Mouse (Mus musculus): ENCODE results near the gene Plcd1.

Gene Plcd1

DNA sequence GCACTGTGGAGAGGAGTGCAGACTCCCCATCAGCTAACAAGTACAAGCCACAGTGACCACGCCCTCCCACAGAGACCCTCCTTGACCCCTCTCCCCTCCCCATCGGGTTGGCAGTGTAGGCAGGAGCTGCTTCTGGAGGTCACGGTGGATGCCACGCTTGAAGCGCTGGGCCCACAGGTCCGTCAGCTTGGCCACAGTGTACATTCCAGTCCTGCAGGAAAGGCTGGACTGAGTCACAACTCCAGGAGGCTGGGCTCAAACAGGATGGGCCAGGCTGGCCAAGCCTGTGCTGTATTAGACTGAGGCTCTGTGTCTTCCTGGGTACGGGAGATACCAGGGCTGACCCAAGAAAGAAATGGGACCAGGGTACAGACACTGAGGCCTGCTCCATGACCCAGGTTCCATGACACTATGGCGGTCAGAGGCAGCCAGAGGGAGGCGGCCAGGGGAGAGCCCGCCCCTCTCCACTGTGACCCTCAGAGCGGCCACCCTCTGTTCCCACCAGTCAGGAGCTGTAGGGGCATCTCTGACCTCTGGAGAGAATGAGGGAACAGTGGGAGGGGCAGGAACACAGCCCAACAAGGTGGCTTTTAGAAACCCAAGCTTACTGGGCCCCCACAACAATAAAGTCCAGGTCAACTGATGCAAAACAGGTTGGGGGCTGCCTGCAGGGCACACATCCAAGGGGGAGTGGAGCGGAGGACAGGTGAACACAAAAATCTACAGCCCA, 1.6 kb downstream of the Plcd1 start:
- in situ Hi-C loops (cut with MboI; ENCODE audit: low sequenced_read_pairs), result no loop called here

DNA sequence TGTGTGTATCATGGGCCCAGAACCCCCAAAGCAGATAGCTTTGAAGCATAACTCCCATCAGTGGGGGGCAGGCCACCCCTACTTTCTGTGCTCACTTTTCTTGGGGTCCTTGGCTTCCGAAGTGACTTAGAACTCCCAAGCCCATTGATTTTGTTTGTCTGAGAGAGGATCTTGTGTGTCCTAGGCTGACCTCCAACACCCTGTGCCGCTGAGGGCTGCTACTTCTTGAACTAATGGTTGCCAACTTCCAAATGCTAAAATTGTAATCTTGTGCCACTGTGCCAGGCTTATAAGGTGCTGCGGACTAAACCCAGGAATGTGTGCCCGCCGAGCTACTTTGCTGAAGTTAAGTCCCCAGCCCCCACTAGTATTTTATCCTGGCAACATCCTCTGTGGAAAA, 2.8 kb downstream of the Plcd1 start:
- in situ Hi-C loops (cut with MboI; ENCODE audit: low sequenced_read_pairs), result no loop called here

DNA sequence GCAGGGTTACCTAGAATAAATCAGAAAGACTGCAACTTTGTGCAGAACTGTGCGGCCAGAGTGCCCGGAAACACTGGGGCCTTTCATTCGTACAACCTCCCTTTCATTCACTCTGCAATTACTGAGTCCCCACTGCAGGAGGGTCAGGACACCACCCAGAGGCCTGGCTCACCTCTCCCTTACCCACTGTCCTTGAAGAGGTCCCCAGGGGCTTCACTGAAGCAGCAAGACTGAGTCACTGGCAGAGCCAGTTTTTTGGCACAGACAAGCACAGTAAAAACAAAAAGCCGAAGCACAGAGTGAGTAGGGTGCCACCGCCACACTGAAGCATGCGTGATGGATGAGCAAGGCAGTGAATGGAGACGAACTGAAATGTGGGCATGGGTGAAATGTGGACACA, 3.9 kb downstream of the Plcd1 start:
- in situ Hi-C loops (cut with MboI; ENCODE audit: low sequenced_read_pairs), result no loop called here

DNA sequence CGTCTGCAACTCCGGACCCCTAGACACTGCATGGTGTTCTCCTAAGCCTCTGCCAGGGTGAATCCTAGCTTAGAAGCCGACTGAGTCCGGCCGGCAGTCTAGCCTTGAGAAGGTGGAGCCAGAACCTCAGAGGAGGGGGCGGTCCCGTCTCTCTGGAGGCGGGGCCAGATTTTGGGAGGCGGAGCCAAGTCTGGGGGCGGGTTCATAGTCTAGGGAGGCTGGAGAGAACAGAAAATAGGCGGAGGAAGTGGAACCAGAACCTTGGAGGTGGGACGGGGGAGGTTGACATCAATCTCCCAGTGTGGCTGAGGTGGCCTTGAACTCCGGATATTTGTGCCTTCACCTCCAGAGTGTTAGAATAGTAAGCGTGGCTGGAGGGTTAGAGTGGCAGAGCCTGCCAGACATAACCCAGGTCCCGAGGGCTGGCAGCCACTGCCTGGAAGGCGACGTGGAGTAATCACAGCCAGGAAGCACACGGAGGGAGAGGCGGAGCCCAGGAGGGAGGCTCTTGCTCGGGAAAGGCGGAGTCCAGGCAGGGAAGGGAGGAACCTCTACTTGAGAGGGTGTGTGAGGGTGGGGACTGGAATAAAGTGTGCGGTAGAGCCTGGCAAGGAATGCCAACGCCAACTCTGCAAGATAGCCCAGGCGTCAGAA, 5.0 kb downstream of the Plcd1 start:
- in situ Hi-C loops (cut with MboI; ENCODE audit: low sequenced_read_pairs), result no loop called here

DNA sequence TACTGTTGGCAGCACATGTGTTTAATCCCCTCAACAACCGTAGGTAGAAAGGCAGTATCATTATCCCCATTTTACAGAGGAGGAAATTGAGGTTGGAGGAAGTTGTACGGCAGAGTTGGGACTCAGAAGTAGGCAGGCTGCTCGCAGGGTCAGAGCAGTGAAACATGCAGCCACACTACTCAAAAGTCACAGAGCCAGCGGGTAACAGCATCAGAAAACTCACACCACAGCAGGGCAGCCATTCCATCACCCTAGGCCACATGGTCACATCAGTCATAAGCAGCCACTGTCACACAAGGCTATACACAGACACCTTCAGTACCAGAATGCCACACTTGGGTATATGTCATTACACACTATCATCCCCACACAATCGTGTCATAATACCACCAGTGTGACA, 6.0 kb downstream of the Plcd1 start:
- in situ Hi-C loops (cut with MboI; ENCODE audit: low sequenced_read_pairs), result no loop called here

DNA sequence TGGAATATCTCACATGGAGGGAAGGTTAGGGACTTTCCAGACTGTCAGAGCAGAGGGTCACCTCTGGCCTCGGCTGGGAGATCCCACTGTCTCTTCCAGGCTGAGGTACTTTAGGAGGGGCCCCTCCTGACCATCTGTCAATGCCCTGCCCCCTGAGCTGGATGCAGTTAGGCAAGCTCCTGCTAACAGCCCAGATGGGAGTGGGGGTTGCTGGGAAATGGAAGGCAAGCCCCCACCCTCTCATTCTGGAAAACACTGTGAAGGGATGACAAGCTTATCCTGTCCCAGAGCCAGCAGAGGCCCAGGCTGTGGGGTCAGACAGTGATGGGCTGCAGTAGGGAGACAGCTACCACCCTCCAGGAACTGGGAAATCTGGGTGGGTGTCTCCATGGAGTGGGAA, 6.9 kb downstream of the Plcd1 start:
- in situ Hi-C loops (cut with MboI; ENCODE audit: low sequenced_read_pairs), result no loop called here

DNA sequence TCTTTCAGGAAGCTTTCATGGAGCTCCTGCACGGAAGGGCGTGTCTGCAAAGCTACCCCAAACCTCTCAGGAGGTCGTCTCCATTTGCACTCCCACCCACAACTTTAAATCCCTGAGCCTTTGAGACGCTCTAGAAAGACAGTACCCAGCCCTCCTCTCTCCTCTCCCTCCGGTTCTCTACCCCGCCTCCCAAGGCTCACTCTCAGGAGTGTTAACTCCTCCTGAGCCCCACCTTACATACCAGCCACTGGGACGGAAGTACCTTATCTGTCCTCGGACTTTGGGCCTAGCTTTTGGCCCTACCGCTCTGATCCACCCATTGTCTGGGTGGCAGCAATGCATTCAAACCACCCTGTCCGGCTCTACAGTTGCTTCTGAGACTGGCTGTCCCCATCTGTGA, 9.3 kb downstream of the Plcd1 start:
- in situ Hi-C loops (cut with MboI; ENCODE audit: low sequenced_read_pairs), result no loop called here

DNA sequence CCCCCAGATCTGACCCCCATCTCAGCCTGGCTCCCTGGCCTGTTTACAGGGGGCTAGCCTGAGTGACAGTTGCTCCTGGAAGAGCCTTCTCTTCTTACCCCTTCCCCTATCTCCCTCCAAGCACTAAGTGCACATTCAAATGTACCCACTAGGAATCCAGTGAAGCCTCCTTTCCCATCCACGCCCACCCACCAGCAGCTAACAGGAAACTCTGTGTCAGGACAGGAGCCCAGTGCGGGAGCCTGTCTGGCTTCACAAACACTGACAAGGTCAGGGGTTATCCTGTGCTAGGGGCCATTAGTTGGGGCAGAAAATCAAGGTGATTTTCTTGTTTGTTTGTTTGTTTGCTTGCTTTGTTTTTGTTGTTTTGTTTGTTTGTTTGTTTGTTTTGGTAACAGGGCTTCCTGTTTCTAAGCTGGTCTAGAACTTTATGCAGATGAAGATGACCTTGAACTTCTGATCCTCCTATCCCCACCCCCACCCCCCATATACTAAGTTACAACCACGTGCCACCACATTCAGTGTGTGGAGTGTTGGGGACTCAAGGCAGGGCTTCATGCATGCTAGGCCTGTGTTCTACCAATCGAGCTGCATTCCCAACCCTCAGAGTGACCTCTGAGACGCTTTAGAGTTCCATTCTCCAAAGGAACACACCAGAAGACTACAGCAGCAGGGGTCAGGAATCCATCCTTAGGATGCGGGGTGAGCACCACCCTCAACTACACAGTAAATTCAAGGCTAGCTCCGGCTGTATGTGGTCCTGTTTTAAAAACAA, 10.5 kb downstream of the Plcd1 start:
- in situ Hi-C loops (cut with MboI; ENCODE audit: low sequenced_read_pairs), result no loop called here

DNA sequence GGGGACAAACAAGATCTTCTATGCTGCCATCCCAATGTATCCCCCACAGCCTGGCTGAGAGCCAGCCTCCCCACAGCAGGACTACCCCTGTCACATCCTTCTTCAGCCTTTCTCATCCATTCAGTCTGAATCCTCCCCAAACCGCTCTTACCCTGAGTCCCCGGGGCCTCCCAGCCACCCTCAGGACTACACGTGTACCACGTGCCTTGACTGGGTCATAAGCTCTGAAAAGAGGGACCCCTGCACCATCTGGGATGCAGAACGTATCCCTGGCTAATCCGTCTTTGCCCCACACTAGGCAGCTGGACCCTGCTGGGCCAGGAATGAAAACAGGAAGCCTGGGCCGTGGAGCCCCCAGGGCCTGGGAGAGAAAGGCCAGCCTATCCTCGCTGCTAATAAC, 11.3 kb downstream of the Plcd1 start:
- in situ Hi-C loops (cut with MboI; ENCODE audit: low sequenced_read_pairs), result no loop called here

DNA sequence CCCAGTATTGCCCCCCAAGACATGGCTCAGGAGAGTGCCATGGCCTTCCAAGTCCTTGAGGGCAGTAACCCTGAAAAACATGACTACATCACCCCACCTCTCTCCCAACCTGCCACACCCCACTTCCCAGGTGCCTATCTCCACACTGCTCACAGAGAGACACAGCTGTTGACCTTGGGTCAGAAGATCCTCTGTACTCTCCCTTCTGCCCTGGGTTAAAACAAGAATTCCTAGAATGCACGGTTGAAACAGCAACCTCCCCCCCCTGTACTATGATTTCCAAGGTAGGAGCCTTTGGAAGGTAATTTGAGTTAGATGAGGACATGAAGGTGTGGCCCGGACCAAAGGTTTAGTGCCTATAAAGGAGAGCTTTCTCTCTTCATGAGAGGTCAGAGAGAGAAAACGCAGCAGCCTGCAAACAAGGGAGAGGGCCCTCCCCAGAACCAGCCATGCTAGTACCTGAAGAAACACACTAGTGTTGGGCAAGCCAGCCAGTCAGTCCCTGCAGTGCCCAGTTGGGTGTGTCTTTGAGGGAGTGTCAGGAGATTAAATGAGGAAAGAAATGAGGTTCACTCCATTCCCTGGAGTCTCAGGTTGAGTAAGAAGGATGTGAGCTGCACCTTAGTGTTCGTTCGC, 13.1 kb downstream of the Plcd1 start:
- in situ Hi-C loops (cut with MboI; ENCODE audit: low sequenced_read_pairs), result no loop called here

DNA sequence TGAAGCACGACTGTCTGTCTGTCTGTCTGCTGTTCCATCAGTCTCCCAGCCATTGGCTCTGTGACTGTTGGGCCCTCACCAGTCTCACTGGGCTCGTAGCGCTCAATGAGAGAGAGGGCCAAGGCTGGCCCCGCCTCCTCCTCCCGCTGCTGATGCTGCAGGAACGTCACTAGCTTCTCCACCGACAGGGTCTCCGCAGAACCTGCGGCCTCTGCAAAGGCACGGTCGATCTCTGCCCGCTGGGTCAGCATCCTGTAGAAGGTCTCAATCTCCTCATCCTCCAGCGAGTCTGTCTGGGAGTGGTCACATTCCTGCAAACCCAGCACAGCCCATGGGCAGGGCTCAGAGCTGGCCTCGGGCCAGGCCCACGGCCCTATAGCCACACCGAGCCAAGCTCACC, 17.6 kb downstream of the Plcd1 start:
- in situ Hi-C loops (cut with MboI; ENCODE audit: low sequenced_read_pairs), result no loop called here

DNA sequence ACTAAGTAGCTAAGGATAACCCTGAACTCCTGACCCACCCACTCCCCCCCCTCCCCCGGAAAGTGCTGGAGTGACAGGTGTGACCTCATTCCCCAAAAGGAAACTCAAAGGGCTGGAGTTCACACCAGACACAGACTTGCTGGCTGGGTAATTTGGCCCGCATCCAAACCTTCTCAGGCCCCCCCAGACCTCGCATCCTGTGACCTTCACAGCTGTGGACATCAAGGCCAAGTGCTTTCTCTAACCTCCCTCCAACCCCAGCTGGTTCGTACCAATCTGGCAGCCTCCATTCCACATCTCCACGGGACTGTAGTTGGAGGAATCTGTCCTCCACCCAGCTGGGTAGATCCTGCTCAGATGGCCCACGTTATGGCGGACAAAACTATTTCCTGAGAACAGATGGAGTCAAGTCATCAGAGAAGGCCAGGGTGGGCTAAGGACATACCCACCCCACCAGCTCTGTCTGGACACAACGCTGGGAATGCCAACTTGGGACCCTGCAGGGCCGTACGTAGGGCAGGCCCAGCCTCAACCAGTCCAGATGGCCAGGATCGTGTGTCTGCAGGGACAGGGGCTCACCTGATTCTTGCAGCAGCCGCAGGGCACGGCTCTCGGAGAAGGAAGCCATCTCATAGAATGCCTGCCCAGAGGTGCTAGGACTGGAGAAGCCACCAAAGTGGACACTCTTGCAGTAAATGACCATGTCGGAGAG, 20.0 kb downstream of the Plcd1 start:
- in situ Hi-C loops (cut with MboI; ENCODE audit: low sequenced_read_pairs), result no loop called here

DNA sequence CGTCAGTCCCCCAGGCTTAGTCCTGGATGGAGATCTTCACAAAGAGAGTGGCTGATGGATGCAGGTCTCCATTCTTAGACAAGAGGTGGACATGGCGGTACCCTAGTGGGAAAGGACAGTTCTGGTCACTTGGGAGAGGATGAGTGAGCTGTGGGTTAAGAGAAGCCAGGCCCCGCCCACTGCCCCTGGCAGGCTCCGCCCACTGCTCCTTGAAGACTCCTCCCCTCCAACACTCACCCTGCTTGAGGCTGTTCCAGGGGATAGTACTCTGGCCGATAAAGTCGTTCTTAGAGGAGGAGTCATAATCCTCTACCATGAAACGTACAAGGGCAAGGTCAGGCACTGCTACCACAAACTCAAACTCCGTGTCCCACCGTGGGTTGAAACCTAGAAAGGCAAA, 21.5 kb downstream of the Plcd1 start:
- in situ Hi-C loops (cut with MboI; ENCODE audit: low sequenced_read_pairs), result no loop called here

DNA sequence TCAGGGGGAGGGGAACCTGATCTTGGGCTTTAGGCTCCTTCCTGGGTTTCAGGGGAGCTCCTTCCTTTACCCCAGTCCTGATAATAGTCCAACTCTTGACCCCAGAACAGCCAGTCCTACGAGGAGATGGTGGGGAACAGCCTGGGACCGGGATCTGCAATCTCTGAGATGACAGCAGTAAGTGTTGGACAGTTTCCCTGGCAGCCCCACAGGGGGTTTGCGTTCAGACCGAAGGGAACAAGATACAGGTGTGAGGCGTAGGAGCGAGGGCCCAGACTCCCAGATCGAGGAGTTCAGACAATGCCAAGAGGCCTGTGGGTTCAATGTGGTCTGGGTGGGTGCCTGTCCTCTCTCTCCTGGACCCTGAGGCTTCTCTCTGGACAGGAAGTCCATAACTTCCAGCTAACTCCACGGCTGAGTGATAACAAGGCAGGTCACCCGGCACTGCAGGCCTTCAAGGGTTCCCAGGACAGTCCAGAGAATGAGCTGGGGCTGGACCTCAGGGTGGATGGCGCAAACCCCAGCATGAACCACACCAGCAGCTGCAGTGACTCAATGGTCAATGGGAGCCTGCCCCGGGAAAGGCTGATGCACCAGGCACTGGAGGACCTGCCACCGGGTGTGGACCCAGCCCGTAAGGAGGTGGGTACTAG, 23.0 kb downstream of the Plcd1 start:
- in situ Hi-C loops (cut with MboI; ENCODE audit: low sequenced_read_pairs), result no loop called here

DNA sequence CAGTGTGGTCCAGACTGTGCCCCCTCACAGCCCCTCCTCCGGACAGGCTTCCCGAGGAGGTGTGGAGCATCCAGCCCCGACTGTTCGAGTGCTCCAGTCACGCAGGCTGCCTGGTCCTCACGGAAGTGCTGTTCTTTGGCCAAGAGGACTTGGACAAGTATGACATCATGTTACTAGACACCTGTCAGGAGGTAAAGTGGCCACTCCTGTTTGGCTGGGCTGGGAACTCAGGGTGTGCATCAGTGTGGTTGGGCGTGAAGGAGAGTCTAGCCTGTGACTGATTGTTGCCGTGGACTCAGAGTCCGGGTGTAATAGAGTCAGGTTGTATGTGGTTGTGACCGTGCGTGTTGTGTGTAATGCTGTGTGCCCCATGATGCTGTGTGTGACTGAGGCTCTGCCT, 25.0 kb downstream of the Plcd1 start:
- in situ Hi-C loops (cut with MboI; ENCODE audit: low sequenced_read_pairs), result no loop called here

DNA sequence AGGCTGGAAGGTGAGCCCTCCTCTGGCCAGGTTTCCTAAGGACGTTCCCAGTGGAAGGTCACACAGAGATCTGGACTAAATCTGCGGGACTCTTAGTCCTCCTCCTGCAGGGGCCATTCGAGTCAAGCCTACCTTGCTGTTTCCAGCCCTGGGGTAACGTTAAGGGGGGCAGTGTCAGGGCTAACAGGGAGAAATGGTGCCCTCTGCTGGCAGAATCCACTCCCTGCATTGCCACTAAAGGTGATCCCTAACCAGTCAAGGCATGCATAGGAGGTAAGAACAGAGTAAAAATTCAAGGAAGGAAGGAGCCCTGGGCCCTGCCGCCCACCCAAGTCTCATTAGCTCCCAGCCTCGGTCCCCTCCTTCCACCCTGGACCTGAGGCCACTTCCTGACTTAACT, 25.7 kb downstream of the Plcd1 start:
- in situ Hi-C loops (cut with MboI; ENCODE audit: low sequenced_read_pairs), result no loop called here

DNA sequence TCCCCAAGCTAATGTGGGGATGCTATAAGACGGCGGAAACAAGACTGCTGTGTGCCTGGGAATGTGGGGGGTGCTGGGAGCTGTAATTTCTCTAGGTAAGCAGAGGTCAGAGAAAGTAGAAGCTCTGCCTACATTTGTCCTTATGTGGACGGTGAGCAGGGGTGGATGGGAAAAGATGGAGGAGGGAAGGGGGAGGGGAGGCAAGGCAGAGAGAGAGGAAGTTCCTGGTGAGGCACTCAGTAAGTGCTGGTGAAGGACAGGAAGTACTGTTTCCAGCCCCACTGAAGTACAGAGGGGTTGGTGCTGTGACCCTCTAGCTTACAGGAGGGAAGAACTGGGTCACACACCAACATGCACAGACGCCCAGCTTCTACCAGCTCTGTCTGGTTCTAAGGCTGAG, 29.0 kb downstream of the Plcd1 start:
- in situ Hi-C loops (cut with MboI; ENCODE audit: low sequenced_read_pairs), result no loop called here

DNA sequence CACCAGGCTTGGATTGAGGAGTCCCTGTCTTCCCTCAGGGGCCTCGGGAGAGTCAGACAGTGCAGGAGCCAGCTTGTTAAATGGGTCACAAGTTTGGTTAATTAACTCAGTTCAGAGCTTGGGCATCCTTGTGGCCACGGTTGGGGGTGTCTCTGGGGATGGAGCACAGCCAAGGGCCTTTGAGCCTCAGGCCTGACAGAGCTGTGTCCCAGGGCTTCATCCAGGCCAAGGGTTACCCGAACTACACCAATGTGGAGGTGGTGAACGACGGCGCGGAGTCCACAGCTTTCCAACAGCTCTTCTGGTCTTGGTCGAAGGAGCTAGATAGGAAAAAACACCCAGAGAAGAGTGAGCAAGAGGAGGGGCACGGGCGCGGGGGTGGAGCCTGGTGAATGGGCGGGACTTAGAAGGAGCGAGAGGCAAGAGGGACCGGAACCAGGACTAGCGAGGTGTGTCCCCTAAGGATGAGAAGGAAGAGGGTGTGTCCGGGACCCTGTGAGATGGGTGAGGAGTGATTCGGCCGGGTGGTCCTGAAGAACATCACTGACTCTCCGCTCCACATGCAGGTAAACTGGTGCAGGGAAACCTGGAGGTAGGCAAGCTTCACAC, 30.2 kb downstream of the Plcd1 start:
- in situ Hi-C loops (cut with MboI; ENCODE audit: low sequenced_read_pairs), result no loop called here

DNA sequence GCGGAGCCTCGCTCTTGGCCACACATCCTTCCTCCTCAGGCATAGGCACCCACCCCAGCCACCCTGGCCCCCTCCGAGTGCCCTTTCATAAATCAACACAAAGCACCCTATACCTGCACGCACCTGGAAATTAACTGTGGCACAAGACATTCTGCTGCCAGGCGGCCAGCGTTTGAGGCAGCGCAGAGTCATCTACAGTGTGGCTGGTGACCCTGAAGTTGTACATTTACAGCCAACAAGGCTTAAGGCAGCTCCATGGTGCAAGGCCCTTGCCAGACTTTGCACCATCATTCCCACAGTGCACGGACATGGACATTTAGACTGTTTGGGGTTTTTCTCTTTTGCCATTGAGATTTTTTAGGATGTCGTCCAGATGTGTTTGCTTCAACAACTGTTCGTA, 32.6 kb downstream of the Plcd1 start:
- in situ Hi-C loops (cut with MboI; ENCODE audit: low sequenced_read_pairs), result no loop called here

DNA sequence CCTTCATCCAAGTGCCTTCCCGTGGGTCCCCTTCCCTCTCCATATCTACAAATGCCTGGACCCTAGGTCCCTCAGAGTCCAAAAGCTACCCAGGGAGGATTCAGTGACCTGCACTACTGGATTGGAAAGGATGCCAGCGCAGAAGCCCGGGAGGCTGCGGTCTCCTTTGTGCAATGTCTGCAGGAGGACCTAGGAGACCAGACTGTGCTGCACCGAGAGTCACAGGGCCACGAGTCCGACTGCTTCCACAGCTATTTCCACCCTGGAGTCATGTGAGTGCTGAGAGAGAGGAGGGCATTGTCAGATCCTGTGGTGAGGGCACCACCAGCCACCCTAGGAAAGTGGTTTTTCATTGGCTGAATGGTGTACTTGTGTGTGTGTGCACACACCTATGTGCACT, 35.1 kb downstream of the Plcd1 start:
- in situ Hi-C loops (cut with MboI; ENCODE audit: low sequenced_read_pairs), result no loop called here

Measured in CH12F3 (cell line).